Mouse (Mus musculus): ENCODE results near the gene Bcl10. TPM values are rescaled to one million over a fixed set of nuclear protein-coding genes. Genes with fewer than 3 reads are reported as not detected.
A peak's percentile ranks its signal among the peaks of the same experiment; 100 is the strongest.
"Not testable (repeated sequence)": the region's sequence is repeated elsewhere in the genome, so short reads cannot be mapped to it uniquely, and the experiment has no call there.

Bcl10 gene
- polyA plus RNA-seq, 1 experiment: 14.5 TPM

DNA sequence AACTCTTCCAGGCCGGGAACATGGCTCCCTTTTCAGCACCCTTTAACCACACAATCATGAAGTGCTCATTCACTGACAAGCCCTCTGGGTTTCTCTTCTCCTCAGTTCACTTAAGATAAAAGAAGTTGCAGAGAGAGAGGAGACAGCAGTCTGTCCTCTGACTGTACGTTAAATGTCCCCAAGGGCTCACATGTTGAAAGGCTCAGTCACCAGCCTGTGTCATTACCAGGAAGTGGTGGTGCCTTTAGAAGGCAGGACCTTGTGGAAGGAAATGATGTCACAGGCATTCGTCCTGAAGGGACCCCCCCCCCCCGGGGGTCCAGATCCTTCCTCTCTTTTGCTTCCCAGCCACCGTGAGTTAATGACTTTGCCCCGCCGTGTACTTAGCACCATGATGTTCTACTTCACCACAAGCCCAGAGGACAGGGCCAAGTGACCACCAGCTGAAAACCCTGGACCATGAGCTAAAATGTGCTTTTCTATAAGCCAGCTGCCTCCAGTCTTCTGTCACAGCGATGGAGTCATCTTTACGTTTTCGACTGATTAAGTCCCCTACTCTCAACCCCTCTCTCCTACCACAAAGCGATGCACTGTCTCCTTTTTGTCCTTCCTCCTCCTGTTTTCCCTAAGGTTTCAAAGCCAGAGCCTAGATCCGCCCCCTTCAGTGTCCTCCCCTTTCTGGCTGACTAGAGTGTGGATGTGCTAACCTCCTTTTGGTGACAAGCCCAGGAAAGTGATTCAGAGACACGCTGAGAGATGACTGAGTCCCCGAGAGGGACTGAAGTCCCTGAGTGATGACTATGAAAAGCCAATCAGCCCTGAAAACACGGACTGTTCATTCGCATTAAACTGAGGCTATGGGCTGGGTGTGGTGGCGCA lies 28.9 kb downstream of the Bcl10 start:
- Histone ChIP-seq H3K4me1 (ENCODE audit: control insufficient read depth, insufficient read depth, insufficient read length, low read length) (no peaks in the 10 kb centered on the region), H3K4me3 (ENCODE audit: insufficient read depth, low read depth, low read length) (no peak overlapping the region), H3K27ac (replicated peaks; ENCODE audit: low read depth, low read length) (peak overlapping the region; percentile 37; the same call in 1 of the 2 replicates)

DNA sequence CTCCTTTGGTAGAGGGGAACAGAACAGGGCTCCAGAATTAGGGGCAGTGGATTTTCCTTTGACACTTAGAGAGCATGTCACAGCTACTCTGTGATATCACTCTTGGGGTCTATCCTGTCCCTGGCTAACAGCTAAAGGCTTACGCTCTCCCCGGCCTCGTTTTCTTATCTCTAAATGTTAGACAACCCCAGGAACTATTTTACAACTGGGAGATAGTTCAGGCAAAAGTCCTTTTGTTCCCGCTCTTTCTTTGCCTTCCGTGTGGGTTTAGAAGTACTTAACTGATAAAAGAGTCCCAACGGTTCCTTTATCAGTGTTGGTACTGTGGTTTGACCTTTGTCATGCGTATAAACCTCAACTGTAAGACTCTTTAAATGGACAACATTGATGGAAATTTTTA lies 30.3 kb downstream of the Bcl10 start:
- Histone ChIP-seq H3K27ac (replicated peaks; ENCODE audit: low read depth, low read length) (no peak overlapping the region), H3K4me1 (ENCODE audit: control insufficient read depth, insufficient read depth, insufficient read length, low read length) (no peaks in the 10 kb centered on the region), H3K4me3 (ENCODE audit: insufficient read depth, low read depth, low read length) (no peak overlapping the region)

DNA sequence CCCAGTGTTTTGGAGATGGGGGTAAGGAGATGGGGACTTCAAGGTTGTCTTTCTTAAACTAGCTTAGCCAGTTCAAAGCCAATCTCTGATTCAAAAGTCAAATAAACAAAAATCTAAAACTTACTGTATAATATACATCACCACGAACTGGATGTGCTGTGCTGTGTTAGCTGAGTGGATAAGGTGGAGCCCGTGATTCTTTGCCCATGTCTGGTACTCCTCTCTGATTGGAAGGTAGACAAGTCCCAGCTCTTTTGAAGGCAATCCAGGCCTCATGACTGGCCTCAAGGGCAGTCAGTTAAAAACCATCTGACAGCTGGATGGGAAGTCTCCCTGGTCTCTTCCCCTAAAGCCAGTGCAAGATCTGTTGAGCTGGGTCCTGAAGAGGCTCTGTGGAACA lies 30.8 kb downstream of the Bcl10 start:
- H3K4me1 ChIP-seq (ENCODE audit: control insufficient read depth, insufficient read depth, insufficient read length, low read length): no peaks in the 10 kb centered on the region
- no peak overlapping the region for H3K4me3 ChIP-seq (ENCODE audit: insufficient read depth, low read depth, low read length)
- H3K27ac ChIP-seq (replicated peaks; ENCODE audit: low read depth, low read length): no peak overlapping the region

DNA sequence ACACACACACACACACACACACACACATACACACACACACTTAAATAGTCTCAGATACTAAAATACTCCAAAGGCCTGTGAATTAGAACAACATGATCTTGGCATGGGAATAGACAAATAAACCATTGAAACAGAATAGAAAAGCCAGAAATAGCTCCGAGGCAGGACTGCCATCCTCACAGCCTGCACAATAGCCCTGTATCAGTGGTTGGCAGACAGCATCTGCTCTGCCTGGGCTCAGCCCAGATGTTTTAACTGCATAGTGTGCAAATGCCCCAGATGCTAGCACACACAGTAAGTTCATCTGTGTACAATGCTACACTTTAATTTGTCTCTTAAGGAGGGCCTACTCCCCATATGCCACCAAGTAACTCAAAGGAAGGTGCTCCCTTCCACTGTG lies 37.2 kb downstream of the Bcl10 start:
- Histone ChIP-seq H3K27ac (replicated peaks; ENCODE audit: low read depth, low read length) (no peak overlapping the region), H3K4me3 (ENCODE audit: insufficient read depth, low read depth, low read length) (no peak overlapping the region), H3K4me1 (ENCODE audit: control insufficient read depth, insufficient read depth, insufficient read length, low read length) (peaks cover 10% of the 10 kb centered on the region)

DNA sequence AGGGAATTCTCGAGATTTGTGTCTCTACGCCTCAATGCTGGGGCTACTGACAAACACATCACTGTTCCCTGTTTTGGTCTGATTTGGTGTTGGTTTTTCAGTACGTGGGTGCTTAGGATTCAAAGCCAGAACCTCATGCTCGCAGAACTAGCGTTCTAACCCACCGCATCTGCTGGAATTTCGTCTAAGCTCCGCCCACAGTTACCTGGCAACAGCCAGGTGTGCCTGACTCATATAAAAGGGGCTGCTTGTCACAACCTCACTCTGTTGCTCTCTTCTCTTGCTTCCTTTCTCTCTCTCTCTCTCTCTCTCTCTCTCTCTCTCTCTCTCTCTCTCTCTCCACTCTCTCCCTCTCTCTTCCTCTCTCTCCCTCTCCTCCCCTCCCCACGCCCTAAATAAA lies 39.8 kb downstream of the Bcl10 start:
- peaks cover 10% of the 10 kb centered on the region for H3K4me1 ChIP-seq (ENCODE audit: control insufficient read depth, insufficient read depth, insufficient read length, low read length)
- H3K27ac ChIP-seq (replicated peaks; ENCODE audit: low read depth, low read length): no peak overlapping the region
- no peak overlapping the region for H3K4me3 ChIP-seq (ENCODE audit: insufficient read depth, low read depth, low read length)

DNA sequence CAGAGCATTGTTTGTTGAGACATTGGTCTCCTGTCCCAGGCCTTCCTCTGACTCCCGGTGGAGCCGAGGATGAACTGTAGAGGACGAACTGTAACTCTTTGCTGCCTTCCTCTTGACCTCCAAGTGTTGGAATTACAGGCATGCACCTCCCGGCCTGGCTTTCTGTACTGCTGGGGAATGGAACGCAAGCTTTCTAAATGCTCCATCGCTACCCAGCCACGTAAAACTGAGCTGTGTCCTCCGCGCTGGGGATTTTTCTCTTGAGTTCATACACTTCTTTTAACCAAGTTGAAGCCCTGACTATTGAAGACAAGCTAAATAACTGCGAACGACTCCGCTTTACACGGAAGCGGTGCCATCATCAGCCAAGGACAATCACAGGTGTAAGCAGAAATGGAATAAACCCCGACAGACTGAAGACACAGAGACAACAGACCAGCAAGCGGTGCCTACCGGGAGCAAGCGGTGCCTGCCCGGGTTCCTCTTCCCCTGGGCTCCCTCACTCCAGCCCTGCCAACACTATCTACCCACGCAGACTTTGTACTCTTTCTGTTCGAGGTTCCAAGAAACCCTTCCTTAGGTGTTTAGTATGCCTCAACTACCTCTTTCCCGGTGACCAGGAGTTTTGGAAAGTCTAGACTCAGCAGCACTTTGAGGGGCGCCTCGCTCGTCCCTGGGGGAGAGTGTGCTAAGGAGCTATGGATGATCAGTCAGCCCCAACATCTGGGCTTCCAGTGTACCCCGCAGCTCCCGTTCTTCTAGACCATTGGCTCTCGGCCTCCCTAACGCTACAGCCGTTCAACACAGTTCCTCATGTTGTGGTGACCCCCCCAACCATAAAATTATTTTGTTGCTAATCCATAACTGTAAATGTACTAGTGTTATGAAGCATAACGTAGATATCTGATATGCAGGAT lies 40.8 kb downstream of the Bcl10 start:
- H3K4me1 ChIP-seq (ENCODE audit: control insufficient read depth, insufficient read depth, insufficient read length, low read length): peaks cover 10% of the 10 kb centered on the region
- H3K4me3 ChIP-seq (ENCODE audit: insufficient read depth, low read depth, low read length): peak overlapping the region; percentile 30
- peak overlapping the region; percentile 88 for H3K27ac ChIP-seq (replicated peaks; ENCODE audit: low read depth, low read length)

DNA sequence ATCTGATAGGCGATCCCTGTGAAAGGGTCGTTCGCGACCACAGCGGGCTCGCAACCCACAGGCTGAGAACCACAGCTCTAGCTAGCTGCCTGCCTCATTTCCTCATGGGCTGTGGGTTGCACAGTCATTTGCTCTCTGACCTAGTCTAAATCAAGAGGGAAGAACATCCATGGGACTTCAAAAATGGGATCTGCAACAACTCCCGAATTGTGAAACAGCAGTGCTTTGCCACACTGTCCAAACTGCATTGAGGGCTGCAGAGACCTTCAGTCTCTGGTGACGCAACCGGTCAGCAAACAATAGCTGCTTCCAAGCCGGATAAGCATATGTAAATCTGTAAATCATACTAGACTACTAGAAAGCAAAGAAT lies 41.4 kb downstream of the Bcl10 start:
- Histone ChIP-seq H3K4me1 (ENCODE audit: control insufficient read depth, insufficient read depth, insufficient read length, low read length) (peaks cover 10% of the 10 kb centered on the region), H3K4me3 (ENCODE audit: insufficient read depth, low read depth, low read length) (peak overlapping the region; percentile 30; the same call in 1 of the 2 replicates), H3K27ac (replicated peaks; ENCODE audit: low read depth, low read length) (peak overlapping the region; percentile 88)

DNA sequence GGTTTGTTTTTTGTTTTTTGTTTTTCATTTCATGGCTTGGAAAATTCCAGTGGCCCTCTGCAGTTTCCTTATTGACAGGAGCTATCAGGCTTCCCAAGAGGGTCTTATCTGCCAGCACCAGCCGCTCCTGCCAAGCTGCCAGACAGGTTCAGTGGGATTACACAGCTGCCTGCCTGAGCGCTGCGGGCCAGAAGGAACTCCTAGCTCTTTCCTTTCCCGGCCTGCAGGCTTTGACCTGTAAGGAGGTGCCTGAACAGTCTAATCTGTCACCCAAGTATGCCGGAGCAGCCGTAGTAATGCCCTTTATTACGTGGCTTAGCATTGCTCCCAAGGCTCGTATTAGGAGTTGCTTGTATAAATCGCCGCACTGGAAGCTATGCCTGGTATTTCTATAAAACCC lies 41.9 kb downstream of the Bcl10 start:
- H3K4me1 ChIP-seq (ENCODE audit: control insufficient read depth, insufficient read depth, insufficient read length, low read length): peaks cover 10% of the 10 kb centered on the region
- H3K27ac ChIP-seq (replicated peaks; ENCODE audit: low read depth, low read length): peak overlapping the region; percentile 47; the same call in 1 of the 2 replicates
- no peak overlapping the region for H3K4me3 ChIP-seq (ENCODE audit: insufficient read depth, low read depth, low read length)

DNA sequence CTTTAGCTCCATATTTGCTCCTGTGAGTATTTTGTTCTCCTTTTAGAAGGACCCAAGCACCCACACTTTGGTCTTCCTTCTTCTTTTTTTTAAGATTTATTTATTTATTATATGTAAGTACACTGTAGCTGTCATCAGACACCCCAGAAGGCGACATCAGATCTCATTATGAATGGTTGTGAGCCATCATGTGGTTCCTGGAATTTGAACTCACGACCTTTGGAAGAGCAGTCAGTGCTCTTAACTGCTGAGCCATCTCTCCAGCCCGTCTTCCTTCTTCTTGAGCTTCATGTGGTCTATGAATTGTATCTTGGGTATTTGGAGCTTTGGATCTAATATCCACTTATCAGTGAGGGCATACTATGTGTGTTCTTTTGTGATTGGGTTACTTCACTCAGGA lies 43.0 kb downstream of the Bcl10 start:
- H3K27ac ChIP-seq (replicated peaks; ENCODE audit: low read depth, low read length); H3K4me1 ChIP-seq (ENCODE audit: control insufficient read depth, insufficient read depth, insufficient read length, low read length); H3K4me3 ChIP-seq (ENCODE audit: insufficient read depth, low read depth, low read length): not testable (repeated sequence)

DNA sequence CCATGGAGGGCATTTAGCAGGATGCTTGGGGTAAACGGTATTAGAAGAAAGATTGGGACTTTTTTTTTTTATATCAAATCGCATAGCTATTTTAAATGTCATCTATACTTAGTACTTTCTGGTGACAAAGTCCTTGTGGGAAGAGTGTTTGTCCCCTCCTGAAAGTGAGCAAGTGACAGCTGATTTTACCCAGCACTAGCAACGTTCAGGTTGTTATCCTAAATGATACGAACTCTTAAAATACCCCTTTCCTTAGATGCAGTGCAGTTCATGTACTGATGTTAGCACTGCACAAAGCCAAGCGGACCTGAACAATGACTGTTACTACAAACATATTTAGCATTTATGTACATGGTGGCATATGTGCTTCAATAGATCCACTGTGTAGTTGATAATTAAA lies 44.2 kb downstream of the Bcl10 start:
- H3K4me1 ChIP-seq (ENCODE audit: control insufficient read depth, insufficient read depth, insufficient read length, low read length): peaks cover 10% of the 10 kb centered on the region
- no peak overlapping the region for H3K4me3 ChIP-seq (ENCODE audit: insufficient read depth, low read depth, low read length)
- no peak overlapping the region for H3K27ac ChIP-seq (replicated peaks; ENCODE audit: low read depth, low read length)

DNA sequence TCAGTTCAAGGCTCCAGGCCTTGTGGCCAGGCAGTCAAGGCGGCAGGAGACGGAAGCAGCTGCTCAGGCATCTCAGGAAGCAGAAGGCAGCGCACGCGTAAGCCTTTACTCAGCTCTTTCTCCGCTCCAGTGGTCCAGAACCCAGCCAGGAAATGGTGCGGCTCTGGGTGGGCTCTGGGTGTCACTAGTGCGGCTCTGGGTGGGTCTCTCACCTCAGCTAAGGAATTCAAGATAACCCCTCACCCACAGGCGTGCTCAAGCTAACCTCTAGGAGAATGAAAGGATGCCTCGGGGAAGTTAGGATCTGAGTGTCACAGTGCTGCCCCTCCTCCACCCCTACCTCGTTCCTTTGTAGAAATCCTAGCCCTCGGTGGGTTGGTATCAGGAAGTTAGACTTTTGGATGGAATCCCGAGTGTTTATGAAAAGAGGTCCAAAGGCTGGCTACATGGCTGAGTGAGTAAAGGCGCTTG lies 46.5 kb downstream of the Bcl10 start:
- no peak overlapping the region for H3K27ac ChIP-seq (replicated peaks; ENCODE audit: low read depth, low read length)
- H3K4me1 ChIP-seq (ENCODE audit: control insufficient read depth, insufficient read depth, insufficient read length, low read length): peaks cover 2% of the 10 kb centered on the region; the same call in 1 of the 2 replicates
- H3K4me3 ChIP-seq (ENCODE audit: insufficient read depth, low read depth, low read length): no peak overlapping the region

DNA sequence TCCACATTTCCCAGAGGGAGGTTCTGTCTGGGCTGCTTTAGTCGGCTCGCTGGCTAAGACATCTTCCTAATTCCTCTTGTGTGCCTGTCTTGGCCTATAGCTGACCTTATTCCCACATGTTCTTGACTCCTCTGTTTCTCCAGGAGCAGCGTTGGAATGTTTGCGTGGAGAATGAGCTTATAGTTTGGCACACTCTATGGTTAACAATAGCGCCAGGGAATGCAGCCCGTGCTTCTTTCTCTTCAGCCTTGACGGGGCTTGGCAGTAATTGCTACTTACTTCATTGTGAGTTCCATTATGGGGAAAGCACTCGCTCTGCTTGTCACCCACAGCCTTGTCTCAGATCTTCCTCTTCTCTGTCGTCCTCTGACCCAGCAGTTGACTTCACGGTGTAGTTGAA lies 48.9 kb downstream of the Bcl10 start:
- H3K4me1 ChIP-seq (ENCODE audit: control insufficient read depth, insufficient read depth, insufficient read length, low read length): no peaks in the 10 kb centered on the region
- H3K4me3 ChIP-seq (ENCODE audit: insufficient read depth, low read depth, low read length): no peak overlapping the region
- H3K27ac ChIP-seq (replicated peaks; ENCODE audit: low read depth, low read length): no peak overlapping the region

DNA sequence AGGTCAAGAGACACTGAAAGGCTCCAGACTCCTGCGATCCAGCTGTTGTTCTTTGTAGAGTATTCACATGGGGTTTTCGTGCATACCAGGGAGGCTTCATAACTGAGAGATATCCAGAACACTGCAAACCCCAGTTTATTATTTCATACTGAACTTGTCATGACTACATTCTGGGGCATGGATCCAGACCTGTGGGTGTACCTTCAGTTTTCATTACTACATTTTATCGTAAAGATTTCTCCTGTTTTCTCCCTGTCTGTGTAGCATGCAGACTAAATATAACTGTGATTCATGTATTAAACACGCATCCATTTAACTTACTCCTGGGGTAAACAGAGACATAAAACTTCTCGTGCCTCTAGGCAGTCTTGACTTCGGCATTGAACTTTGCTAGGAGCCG lies 52.4 kb downstream of the Bcl10 start:
- Histone ChIP-seq H3K27ac (replicated peaks; ENCODE audit: low read depth, low read length) (no peak overlapping the region), H3K4me1 (ENCODE audit: control insufficient read depth, insufficient read depth, insufficient read length, low read length) (no peaks in the 10 kb centered on the region), H3K4me3 (ENCODE audit: insufficient read depth, low read depth, low read length) (no peak overlapping the region)

All from brown adipose tissue, adult 24 weeks (tissue).